Mouse (Mus musculus) retina, adult 2 months (tissue): ENCODE measurements around the gene Cdhr2.

Experiments used
- DNase-seq: peaks from one replicate; pipeline ENCODE4 v3.0.0-alpha.2; 2012; ENCODE audit warnings: low read depth, low spot score

Gene Cdhr2

DNA sequence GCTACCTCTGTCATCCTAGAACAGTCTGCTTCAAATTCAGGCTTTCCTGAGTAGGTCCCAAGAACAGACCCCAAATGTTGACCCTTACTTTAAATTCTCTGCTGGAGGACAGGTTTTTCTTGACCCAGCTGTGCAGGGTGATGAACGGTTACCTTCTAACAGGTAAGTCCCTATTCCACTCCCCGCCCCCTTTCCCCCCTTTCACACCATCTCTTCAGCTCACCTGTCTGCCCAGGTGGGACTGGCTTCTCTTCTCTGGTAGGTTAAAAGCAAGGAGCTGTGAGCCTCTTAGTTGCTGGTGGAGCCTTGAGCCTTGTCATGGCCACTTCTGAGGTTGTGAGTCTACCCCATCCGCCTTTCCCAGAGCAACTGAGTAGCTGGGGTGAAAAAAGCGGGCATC, 82.4 kb downstream of the Cdhr2 start, which contains the start of gene Eif4e1b:
Eif4e1b (plus strand) TSS at position 301 of the 400 bp plus-strand sequence.
- DNase-seq, result no peak
